Mouse (Mus musculus) left cerebral cortex, postnatal 10 days (tissue): Measurements from ENCODE around the gene Fbxl7. TPM values are rescaled to one million over a fixed set of nuclear protein-coding genes. Genes with fewer than 3 reads are reported as not detected.

Experiments used
- DNase-seq, 2 experiments: peaks; one replicate each; pipeline ENCODE4 v3.0.0; 2021 to 2022; ENCODE audit warnings: low spot score in 2 of 2, mixed read lengths in 1 of 2; ENCODE audit errors: extremely low spot score in 1 of 2
- intact Hi-C: fragments of 180-260 bp; cut with DNase I; formaldehyde crosslinking; loops from one replicate; pipeline ENCODE4 v1.15.1; 2025
- total RNA-seq, 2 experiments: library from RNA; stranded (reverse); gene quantifications; 2 replicates each; pipeline ENCODE4 v1.2.3; 2021

Fbxl7 gene
- total RNA-seq = 1 to 10 TPM; 2.9 to 3.8 TPM

GRCm38 (mm10) chr15:26895251-26895711 is at the start of gene Fbxl7:
Fbxl7 (minus strand) TSS chr15:26895580.
- intact Hi-C loops = loop anchor here (10.0 kb wide), 1 partner anchor 250 kb away; no protein-coding TSS in a partner anchor
- DNase-seq = peak; percentile 44 to 89

GRCm38 (mm10) chr15:26922026-26922425 is 26.6 kb upstream of the Fbxl7 start:
- intact Hi-C loops = no loop called here
- no peak for DNase-seq

GRCm38 (mm10) chr15:26913427-26913826 is 18.0 kb upstream of the Fbxl7 start:
- intact Hi-C loops = no loop called here
- no peak for DNase-seq

- intact Hi-C loops = loop anchor here (10.0 kb wide), 1 partner anchor 251 kb away; no protein-coding TSS in a partner anchor
- peak in 1 of 2 experiments; percentile 32 for DNase-seq
These were observed 381 bp upstream of the Fbxl7 start for GRCm38 (mm10) chr15:26895761-26896160.

- DNase-seq = peak in 1 of 2 experiments; percentile 71
- intact Hi-C loops = loop anchor here (10.0 kb wide), 1 partner anchor 250 kb away; no protein-coding TSS in a partner anchor
These were observed 565 bp downstream of the Fbxl7 start for GRCm38 (mm10) chr15:26894801-26895229.

- DNase-seq = peak in 1 of 2 experiments; percentile 26
- intact Hi-C loops = loop anchor here (10.0 kb wide), 1 partner anchor 249 kb away; no protein-coding TSS in a partner anchor
These were observed 1.2 kb downstream of the Fbxl7 start for GRCm38 (mm10) chr15:26894031-26894655.

- intact Hi-C loops = loop anchor here (10.0 kb wide), 1 partner anchor 248 kb away; no protein-coding TSS in a partner anchor
- no peak for DNase-seq
These were observed 2.2 kb downstream of the Fbxl7 start for GRCm38 (mm10) chr15:26893136-26893535.

GRCm38 (mm10) chr15:26889971-26890370 is 5.4 kb downstream of the Fbxl7 start:
- intact Hi-C loops = loop anchor here (10.0 kb wide), 1 partner anchor 245 kb away; no protein-coding TSS in a partner anchor
- no peak for DNase-seq

GRCm38 (mm10) chr15:26888170-26888569 is 7.2 kb downstream of the Fbxl7 start:
- intact Hi-C loops = no loop called here
- DNase-seq = no peak

- intact Hi-C loops = no loop called here
- no peak for DNase-seq
These were observed 9.4 kb downstream of the Fbxl7 start for GRCm38 (mm10) chr15:26885979-26886378.

GRCm38 (mm10) chr15:26880212-26880956 is 15.0 kb downstream of the Fbxl7 start:
- DNase-seq = no peak
- intact Hi-C loops = no loop called here

- intact Hi-C loops = loop anchor here (10.0 kb wide), 1 partner anchor 309 kb away; no protein-coding TSS in a partner anchor
- DNase-seq = peak; percentile 72 to 77
These were observed 19.7 kb downstream of the Fbxl7 start for GRCm38 (mm10) chr15:26875687-26876086.

- intact Hi-C loops = loop anchor here (10.0 kb wide), 1 partner anchor 313 kb away; no protein-coding TSS in a partner anchor
- DNase-seq = no peak
These were observed 23.1 kb downstream of the Fbxl7 start for GRCm38 (mm10) chr15:26872234-26872633.

GRCm38 (mm10) chr15:26869197-26869596 is 26.2 kb downstream of the Fbxl7 start:
- intact Hi-C loops = no loop called here
- no peak for DNase-seq

- DNase-seq = no peak
- intact Hi-C loops = no loop called here
These were observed 27.9 kb downstream of the Fbxl7 start for GRCm38 (mm10) chr15:26867521-26867920.

GRCm38 (mm10) chr15:26862173-26862572 is 33.2 kb downstream of the Fbxl7 start:
- DNase-seq = no peak
- intact Hi-C loops = no loop called here

GRCm38 (mm10) chr15:26849626-26850025 is 45.8 kb downstream of the Fbxl7 start:
- intact Hi-C loops = no loop called here
- peak in 1 of 2 experiments; percentile 44 for DNase-seq

GRCm38 (mm10) chr15:26842216-26842615 is 53.2 kb downstream of the Fbxl7 start:
- no peak for DNase-seq
- intact Hi-C loops = no loop called here

GRCm38 (mm10) chr15:26838386-26838785 is 57.0 kb downstream of the Fbxl7 start:
- no peak for DNase-seq
- intact Hi-C loops = no loop called here

- DNase-seq = no peak
- intact Hi-C loops = no loop called here
These were observed 58.2 kb downstream of the Fbxl7 start for GRCm38 (mm10) chr15:26837200-26837599.
